Mouse (Mus musculus) midbrain, embryonic 13.5 days (tissue): ENCODE measurements around the gene Ntrk2. TPM values are rescaled to one million over a fixed set of nuclear protein-coding genes. Genes with fewer than 3 reads are reported as not detected.
"Not testable (repeated sequence)": the region's sequence is repeated elsewhere in the genome, so short reads cannot be mapped to it uniquely, and the experiment has no call there.

Experiments
- ATAC-seq: fragments of 200-750 bp; cut with Nextera tagmentation; 2 replicates; pipeline ENCODE4 v1.8.0; 2017; ENCODE audit warnings: mild to moderate bottlenecking, moderate TSS enrichment, moderate library complexity
- H3K27ac ChIP-seq: fragments of 300-500 bp; sonication (generic); 2 replicates; pipeline ENCODE4 v1.5.1; 2015; ENCODE audit warnings: inconsistent platforms, mild to moderate bottlenecking, moderate library complexity
- H3K27me3 ChIP-seq: fragments of 300-500 bp; sonication (generic); 2 replicates; pipeline ENCODE4 v1.6.1; 2015; ENCODE audit warnings: mild to moderate bottlenecking, inconsistent platforms
- H3K36me3 ChIP-seq: fragments of 300-500 bp; sonication (generic); 2 replicates; pipeline ENCODE4 v1.6.1; 2015; ENCODE audit warnings: mild to moderate bottlenecking, inconsistent platforms
- H3K4me1 ChIP-seq: fragments of 300-500 bp; sonication (generic); replicated peaks from 2 replicates; pipeline ENCODE4 v1.6.1; 2015; ENCODE audit warnings: inconsistent platforms
- H3K4me2 ChIP-seq: fragments of 300-500 bp; sonication (generic); replicated peaks from 2 replicates; pipeline ENCODE4 v1.6.1; 2015; ENCODE audit warnings: moderate library complexity, mild to moderate bottlenecking, inconsistent platforms
- H3K4me3 ChIP-seq: fragments of 300-500 bp; sonication (generic); replicated peaks from 2 replicates; pipeline ENCODE4 v1.5.1; 2015; ENCODE audit warnings: mild to moderate bottlenecking, inconsistent platforms
- H3K9ac ChIP-seq: fragments of 300-500 bp; sonication (generic); replicated peaks from 2 replicates; pipeline ENCODE4 v1.6.1; 2015; ENCODE audit warnings: mild to moderate bottlenecking, inconsistent platforms
- H3K9me3 ChIP-seq: fragments of 300-500 bp; sonication (generic); 2 replicates; pipeline ENCODE4 v1.6.1; 2016; ENCODE audit warnings: mild to moderate bottlenecking, inconsistent platforms
- WGBS: fragments of 180-500 bp; shearing (Covaris S2); methylation state at CpG from one replicate; pipeline ENCODE4 v1.1.7; 2015; 5-methylcytosine and 5-hydroxymethylcytosine counted together
- polyA plus RNA-seq: library from polyadenylated mRNA; unstranded; fragments of >200 nt; fragmentation: Nextera tagmentation; extraction: Ambion mirVana; gene quantifications from 2 replicates; pipeline ENCODE4 v1.2.1, GENCODE M21; 2015

The Ntrk2 gene
- polyA plus RNA-seq, 1 experiment from 2014 or later = 78.5 TPM

- no peak overlapping the region for H3K9ac ChIP-seq
- no peaks in the 10 kb centered on the region for H3K36me3 ChIP-seq
- H3K4me3 ChIP-seq = no peak overlapping the region
- H3K9me3 ChIP-seq = peaks cover 4% of the 10 kb centered on the region; the same call in 1 of the 2 replicates
- H3K4me2 ChIP-seq = no peak overlapping the region
- 82% methylated on average over 9 of the region's 9 CpGs for WGBS
- H3K4me1 ChIP-seq = peaks cover 10% of the 10 kb centered on the region
- ATAC-seq = no peak
- no peaks in the 10 kb centered on the region for H3K27me3 ChIP-seq
- no peak overlapping the region for H3K27ac ChIP-seq
These were observed 221.1 kb downstream of the Ntrk2 start for GRCm38 (mm10) chr13:59027436-59027835.

GRCm38 (mm10) chr13:59028546-59028945 is 222.2 kb downstream of the Ntrk2 start:
- Histone ChIP-seq H3K4me1 (peaks cover 10% of the 10 kb centered on the region), H3K9me3 (peaks cover 3% of the 10 kb centered on the region; the same call in 1 of the 2 replicates), H3K4me2 (no peak overlapping the region), H3K4me3 (no peak overlapping the region), H3K27ac (no peak overlapping the region), H3K27me3 (no peaks in the 10 kb centered on the region), H3K36me3 (no peaks in the 10 kb centered on the region), H3K9ac (no peak overlapping the region)
- ATAC-seq = no peak
- 95% methylated on average over 4 of the region's 4 CpGs for whole genome bisulfite sequencing

DNA sequence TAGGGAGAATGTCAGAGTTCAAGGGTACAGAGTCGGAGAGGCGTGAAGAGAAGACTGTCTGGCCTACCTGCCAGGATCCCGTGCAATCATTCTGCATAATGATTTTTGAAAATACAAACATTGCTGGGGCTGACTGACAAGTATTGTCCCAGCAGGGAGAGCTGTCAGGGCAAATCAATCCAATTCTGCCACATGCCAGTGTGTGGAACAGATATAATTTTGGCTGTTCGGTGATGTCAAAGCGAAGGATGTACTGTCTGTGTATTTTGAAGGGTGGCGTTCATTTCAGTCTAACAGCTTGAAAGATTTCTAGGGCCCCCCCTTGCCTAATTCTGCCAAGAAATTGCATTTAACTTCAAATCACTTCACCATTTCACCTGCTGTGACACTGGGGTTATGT is 224.2 kb downstream of the Ntrk2 start:
- Histone ChIP-seq H3K36me3 (no peaks in the 10 kb centered on the region), H3K4me2 (no peak overlapping the region), H3K27me3 (no peaks in the 10 kb centered on the region), H3K4me1 (peaks cover 10% of the 10 kb centered on the region), H3K27ac (peak overlapping the region; percentile 61), H3K9me3 (no peaks in the 10 kb centered on the region), H3K9ac (no peak overlapping the region), H3K4me3 (no peak overlapping the region)
- no peak for ATAC-seq
- WGBS = 82% methylated on average over 6 of the region's 6 CpGs

- Histone ChIP-seq H3K27ac (peak overlapping the region; percentile 98), H3K36me3 (no peaks in the 10 kb centered on the region), H3K27me3 (no peaks in the 10 kb centered on the region), H3K4me2 (peak overlapping the region; percentile 47), H3K4me3 (peak overlapping the region; percentile 5; the same call in 1 of the 2 replicates), H3K9me3 (no peaks in the 10 kb centered on the region), H3K4me1 (peaks cover 39% of the 10 kb centered on the region), H3K9ac (peak overlapping the region; percentile 37; the same call in 1 of the 2 replicates)
- ATAC-seq = peak; percentile 71
- whole genome bisulfite sequencing = 29% methylated on average over 16 of the region's 16 CpGs
These were observed 234.0 kb downstream of the Ntrk2 start for GRCm38 (mm10) chr13:59040156-59040915.

- peak; percentile 100 for ATAC-seq
- Histone ChIP-seq H3K4me3 (no peak overlapping the region), H3K4me1 (peaks cover 39% of the 10 kb centered on the region), H3K9me3 (no peaks in the 10 kb centered on the region), H3K27me3 (no peaks in the 10 kb centered on the region), H3K36me3 (no peaks in the 10 kb centered on the region), H3K27ac (peak overlapping the region; percentile 98), H3K9ac (peak overlapping the region; percentile 32), H3K4me2 (peak overlapping the region; percentile 47)
- 15% methylated on average over 9 of the region's 9 CpGs for whole genome bisulfite sequencing
These were observed 234.8 kb downstream of the Ntrk2 start for GRCm38 (mm10) chr13:59041013-59041764.

- Histone ChIP-seq H3K9me3 (no peaks in the 10 kb centered on the region), H3K27ac (no peak overlapping the region), H3K36me3 (no peaks in the 10 kb centered on the region), H3K4me2 (no peak overlapping the region), H3K9ac (no peak overlapping the region), H3K4me1 (no peaks in the 10 kb centered on the region), H3K27me3 (no peaks in the 10 kb centered on the region), H3K4me3 (no peak overlapping the region)
- ATAC-seq = no peak
- 88% methylated on average over 4 of the region's 4 CpGs for whole genome bisulfite sequencing
These were observed 245.8 kb downstream of the Ntrk2 start for GRCm38 (mm10) chr13:59052188-59052587.

GRCm38 (mm10) chr13:59054331-59054730 is 248.0 kb downstream of the Ntrk2 start:
- H3K4me2 ChIP-seq, H3K4me3 ChIP-seq, H3K4me1 ChIP-seq, H3K9me3 ChIP-seq, ATAC-seq, H3K9ac ChIP-seq, H3K36me3 ChIP-seq, H3K27me3 ChIP-seq, H3K27ac ChIP-seq: not testable (repeated sequence)
- WGBS = 87% methylated on average over 8 of the region's 8 CpGs

DNA sequence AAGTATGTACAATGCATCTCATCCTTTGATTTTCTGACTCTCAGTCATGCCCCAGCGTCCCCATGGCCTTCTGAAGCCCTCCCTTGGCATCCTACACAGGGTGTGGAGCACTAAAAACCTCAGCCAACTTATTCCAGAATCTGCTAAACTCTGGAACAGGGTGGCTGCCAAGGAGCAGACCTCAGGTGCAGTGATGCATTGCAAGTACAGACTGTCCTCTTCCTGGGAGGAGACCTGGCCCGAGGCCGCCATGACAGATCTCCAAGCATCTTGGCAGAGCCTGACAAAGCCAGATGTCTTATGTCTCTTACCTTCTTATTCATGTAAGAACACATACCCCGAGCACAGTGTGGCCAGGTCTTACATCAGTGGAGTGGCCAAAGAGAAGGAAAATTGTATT is 250.5 kb downstream of the Ntrk2 start:
- H3K4me2 ChIP-seq = no peak overlapping the region
- peaks cover 4% of the 10 kb centered on the region; the same call in 1 of the 2 replicates for H3K36me3 ChIP-seq
- H3K27ac ChIP-seq = no peak overlapping the region
- no peak overlapping the region for H3K9ac ChIP-seq
- no peaks in the 10 kb centered on the region for H3K9me3 ChIP-seq
- H3K27me3 ChIP-seq = no peaks in the 10 kb centered on the region
- WGBS = 93% methylated on average over 4 of the region's 4 CpGs
- no peak overlapping the region for H3K4me3 ChIP-seq
- no peak for ATAC-seq
- no peaks in the 10 kb centered on the region for H3K4me1 ChIP-seq

GRCm38 (mm10) chr13:59057886-59058285 is 251.5 kb downstream of the Ntrk2 start:
- Histone ChIP-seq H3K4me3 (no peak overlapping the region), H3K27me3 (no peaks in the 10 kb centered on the region), H3K9me3 (no peaks in the 10 kb centered on the region), H3K36me3 (peaks cover 4% of the 10 kb centered on the region; the same call in 1 of the 2 replicates), H3K27ac (no peak overlapping the region), H3K4me1 (no peaks in the 10 kb centered on the region), H3K4me2 (no peak overlapping the region), H3K9ac (no peak overlapping the region)
- ATAC-seq = no peak
- 83% methylated on average over 1 of the region's 1 CpGs for whole genome bisulfite sequencing

GRCm38 (mm10) chr13:59059118-59059517 is 252.7 kb downstream of the Ntrk2 start:
- WGBS = 50% methylated on average over 7 of the region's 7 CpGs
- Histone ChIP-seq H3K4me2 (no peak overlapping the region), H3K27me3 (no peaks in the 10 kb centered on the region), H3K9ac (no peak overlapping the region), H3K9me3 (no peaks in the 10 kb centered on the region), H3K4me1 (no peaks in the 10 kb centered on the region), H3K36me3 (peaks cover 4% of the 10 kb centered on the region; the same call in 1 of the 2 replicates), H3K4me3 (no peak overlapping the region), H3K27ac (no peak overlapping the region)
- ATAC-seq = no peak

DNA sequence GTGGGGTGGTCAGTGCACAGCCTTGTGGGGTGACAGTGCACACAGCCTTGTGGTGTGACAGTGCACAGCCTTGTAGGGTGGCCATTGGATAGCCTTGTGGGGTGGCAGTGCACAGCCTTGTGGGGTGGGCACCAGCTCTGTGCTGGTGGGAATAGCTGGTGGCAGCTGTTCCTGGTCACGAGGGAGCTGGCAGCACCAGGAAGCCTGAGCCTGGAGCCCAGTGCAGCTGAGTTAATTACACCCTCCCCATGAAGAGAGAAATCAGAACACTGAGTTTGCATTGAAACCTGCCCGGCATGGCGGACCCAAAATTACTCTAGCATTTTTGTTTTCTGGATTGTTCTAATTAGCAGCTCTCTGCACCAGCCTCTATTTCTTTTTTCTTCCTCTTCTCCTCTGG is 259.3 kb downstream of the Ntrk2 start:
- no peaks in the 10 kb centered on the region for H3K36me3 ChIP-seq
- no peak overlapping the region for H3K27ac ChIP-seq
- H3K4me1 ChIP-seq = no peaks in the 10 kb centered on the region
- 74% methylated on average over 3 of the region's 3 CpGs for WGBS
- H3K9me3 ChIP-seq = no peaks in the 10 kb centered on the region
- H3K27me3 ChIP-seq = no peaks in the 10 kb centered on the region
- H3K4me3 ChIP-seq = no peak overlapping the region
- ATAC-seq = no peak
- H3K9ac ChIP-seq = no peak overlapping the region
- H3K4me2 ChIP-seq = no peak overlapping the region

DNA sequence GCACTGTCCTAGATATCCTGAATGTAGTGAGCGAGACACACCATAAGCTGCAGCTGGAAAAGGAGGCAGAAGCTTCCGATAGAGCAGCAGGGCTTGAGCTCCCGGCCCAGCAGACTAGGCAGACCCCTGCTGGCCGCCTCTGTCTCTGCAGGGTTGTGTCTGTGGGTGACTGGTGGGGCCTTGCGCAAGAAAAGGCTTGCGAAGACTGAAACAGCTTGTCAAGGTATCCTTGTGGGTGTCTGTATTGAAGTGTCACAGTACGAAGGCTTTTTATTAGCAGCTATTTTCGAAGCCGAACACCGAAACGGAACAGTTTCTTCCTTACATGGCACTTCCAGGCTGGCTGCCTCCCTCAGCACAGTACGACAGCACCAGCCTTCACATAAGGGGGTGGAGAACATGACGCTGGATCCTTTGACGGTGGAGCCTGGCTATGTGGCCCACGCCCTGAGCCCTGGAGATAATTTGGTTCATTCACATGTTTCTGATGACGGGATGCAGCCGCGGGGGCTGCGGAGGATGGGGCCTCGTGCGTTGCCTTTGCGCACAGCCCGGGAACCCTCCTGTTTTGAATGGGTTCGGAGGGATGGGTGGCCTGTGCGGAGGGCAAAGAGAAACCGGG is 267.4 kb downstream of the Ntrk2 start:
- Histone ChIP-seq H3K4me2 (peak overlapping the region; percentile 35), H3K4me1 (peaks cover 13% of the 10 kb centered on the region)
- ATAC-seq = peak; percentile 95

More for the DNA sequence above, 267.4 kb downstream of the Ntrk2 start:
- H3K27ac ChIP-seq = peak overlapping the region; percentile 22
- H3K27me3 ChIP-seq = peaks cover 6% of the 10 kb centered on the region
- H3K4me3 ChIP-seq = no peak overlapping the region
- 0 out of 2 replicates have a peak overlapping the region, but pooled peaks have one; percentile 15 for H3K9ac ChIP-seq
- 17% methylated on average over 26 of the region's 26 CpGs for WGBS
- H3K9me3 ChIP-seq = no peaks in the 10 kb centered on the region
- H3K36me3 ChIP-seq = no peaks in the 10 kb centered on the region
